Mouse (Mus musculus) bone marrow, adult 2 months (tissue): Measurements from ENCODE around the gene Rrm1.

Source experiments
- CTCF ChIP-seq: fragments of 200-500 bp; IDR thresholded peaks from 2 replicates; pipeline ENCODE4 v1.5.1; 2011; ENCODE audit warnings: low read length, control low read depth; ENCODE audit not compliant: control insufficient read depth, insufficient read depth
- POLR2A ChIP-seq: fragments of 200-500 bp; IDR thresholded peaks from 2 replicates; pipeline ENCODE4 v1.6.1; 2011; ENCODE audit warnings: low read depth, mild to moderate bottlenecking, control low read depth, low read length, borderline replicate concordance; ENCODE audit not compliant: control insufficient read depth

DNA sequence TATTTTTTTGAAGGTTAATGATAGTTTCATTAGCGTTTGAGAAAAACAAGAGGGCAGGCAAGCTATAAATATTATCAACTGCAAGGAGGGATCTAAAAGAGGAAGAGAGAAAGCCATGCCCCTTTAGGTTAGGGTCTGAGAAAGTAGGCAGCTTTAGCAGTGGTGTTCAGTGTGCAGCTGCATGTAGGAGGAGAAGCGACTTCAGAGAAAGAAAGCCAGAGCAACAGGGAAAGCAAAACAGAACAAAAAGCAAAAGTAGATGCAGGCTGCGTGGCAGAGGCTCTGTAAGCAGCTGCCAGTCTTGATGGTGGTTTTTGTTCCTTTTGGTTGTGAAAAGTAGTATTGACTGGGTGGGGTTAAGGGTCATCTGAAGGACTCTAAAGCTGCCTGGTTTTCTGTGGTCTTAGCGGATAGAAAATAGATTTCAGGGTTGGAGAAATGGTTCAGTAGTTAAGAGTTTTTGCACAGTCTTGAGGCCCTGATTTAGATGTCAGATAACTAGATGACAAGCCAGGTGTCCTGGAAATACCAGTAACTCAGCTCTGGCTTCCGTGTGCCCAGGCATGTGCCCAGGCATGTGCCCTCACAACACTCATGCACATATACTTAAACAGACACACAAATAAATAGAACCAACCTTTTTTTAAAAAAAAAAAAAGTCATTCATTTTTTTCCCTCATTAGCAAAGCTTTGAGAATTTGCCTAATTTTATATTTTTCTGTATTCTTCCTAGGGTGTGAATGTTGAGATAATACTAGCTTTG is 17.3 kb downstream of the Rrm1 start:
- TF ChIP-seq POLR2A = no peak
- no peak for TF ChIP-seq CTCF
